Mouse (Mus musculus) CH12.LX (cell line): ENCODE data around the gene Mcl1. TPM values are rescaled to one million over a fixed set of nuclear protein-coding genes. Genes with fewer than 3 reads are reported as not detected.
"Not testable (repeated sequence)": the region's sequence is repeated elsewhere in the genome, so short reads cannot be mapped to it uniquely, and the experiment has no call there.

Experiments used
- DNase-seq: peaks from one replicate; pipeline ENCODE4 v3.0.0-alpha.2; 2013; ENCODE audit errors: extremely low read depth
- H3K27ac ChIP-seq: 2 replicates; pipeline ENCODE4 v1.5.1; 2012; ENCODE audit warnings: low read depth, mild to moderate bottlenecking, control low read depth, moderate library complexity; ENCODE audit not compliant: insufficient read depth
- H3K27me3 ChIP-seq: replicated peaks from 2 replicates; pipeline ENCODE3; 2012; ENCODE audit warnings: inconsistent platforms
- H3K36me3 ChIP-seq, 2 experiments: replicated peaks in 1 of 2; 2 replicates each; pipeline versions ENCODE3 to v1.6.1; 2012; ENCODE audit warnings: inconsistent platforms in 1 of 2, low read length in 1 of 2, mild to moderate bottlenecking in 1 of 2, mixed read lengths in 1 of 2, moderate library complexity in 1 of 2; ENCODE audit not compliant: control insufficient read depth in 1 of 2, insufficient read depth in 1 of 2
- H3K4me1 ChIP-seq, 2 experiments: 2 replicates each; pipeline ENCODE4 v1.6.1; 2012; ENCODE audit warnings: inconsistent platforms in 1 of 2, moderate library complexity in 1 of 2; ENCODE audit not compliant: insufficient read depth in 2 of 2, control insufficient read depth in 1 of 2
- H3K4me2 ChIP-seq: 2 replicates; pipeline ENCODE4 v1.6.1; 2012; ENCODE audit warnings: low read depth, mild to moderate bottlenecking, control low read depth; ENCODE audit not compliant: poor library complexity, insufficient read depth, severe bottlenecking
- H3K4me3 ChIP-seq, 3 experiments: fragments of 150-350 bp in 1 of 3; sonication (generic) in 1 of 3; replicated peaks in 1 of 3; 2 replicates each; pipeline versions ENCODE3 to v1.5.1; 2011 to 2012; ENCODE audit warnings: low read depth in 2 of 3, low read length in 2 of 3, mild to moderate bottlenecking in 2 of 3, moderate library complexity in 2 of 3, control low read depth in 1 of 3, improper control_type of control experiment in 1 of 3, inconsistent platforms in 1 of 3, mixed read lengths in 1 of 3; ENCODE audit not compliant: poor library complexity in 1 of 3
- H3K79me2 ChIP-seq: replicated peaks from 2 replicates; pipeline ENCODE4 v1.6.1; 2012; ENCODE audit warnings: mild to moderate bottlenecking, moderate library complexity; ENCODE audit not compliant: control insufficient read depth, poor library complexity, insufficient read depth, severe bottlenecking; ENCODE audit errors: extremely low read depth
- H3K9ac ChIP-seq: 2 replicates; pipeline ENCODE4 v1.6.1; 2012; ENCODE audit warnings: low read depth, mild to moderate bottlenecking, control low read depth, moderate library complexity; ENCODE audit not compliant: insufficient read depth
- H3K9me3 ChIP-seq: replicated peaks from 2 replicates; pipeline ENCODE3; 2012; ENCODE audit warnings: low read length, inconsistent platforms, mixed read lengths
- BHLHE40 ChIP-seq: IDR thresholded peaks from 2 replicates; pipeline ENCODE4 v1.6.1; 2011; ENCODE audit warnings: mild to moderate bottlenecking, low read depth, low read length, improper control_type of control experiment
- CHD2 ChIP-seq: IDR thresholded peaks from 2 replicates; pipeline ENCODE4 v1.6.1; 2011; ENCODE audit warnings: low read length, improper control_type of control experiment
- CTCF ChIP-seq, 2 experiments: IDR thresholded peaks in 1 of 2; conservative IDR thresholded peaks in 1 of 2; 2 replicates each; pipeline ENCODE4 v1.5.1; 2011 to 2012; ENCODE audit warnings: low read depth in 2 of 2, low read length in 2 of 2, improper control_type of control experiment in 1 of 2, inconsistent platforms in 1 of 2, mild to moderate bottlenecking in 1 of 2, moderate library complexity in 1 of 2
- EP300 ChIP-seq: IDR thresholded peaks from 2 replicates; pipeline ENCODE4 v1.6.1; 2011; ENCODE audit warnings: low read length, improper control_type of control experiment
- ETS1 ChIP-seq: conservative IDR thresholded peaks from 2 replicates; pipeline ENCODE4 v1.6.1; 2012; ENCODE audit warnings: low read depth, mild to moderate bottlenecking, inconsistent platforms, low read length, improper control_type of control experiment, moderate library complexity
- GABPA ChIP-seq: IDR thresholded peaks from 2 replicates; pipeline ENCODE4 v1.6.1; 2012; ENCODE audit warnings: low read depth, low read length, improper control_type of control experiment, inconsistent platforms; ENCODE audit not compliant: insufficient replicate concordance
- HCFC1 ChIP-seq: IDR thresholded peaks from 2 replicates; pipeline ENCODE4 v1.6.1; 2012; ENCODE audit warnings: low read depth, mild to moderate bottlenecking, inconsistent platforms, low read length, improper control_type of control experiment
- MAFK ChIP-seq: IDR thresholded peaks from 2 replicates; pipeline ENCODE4 v1.6.1; 2011; ENCODE audit warnings: low read length, improper control_type of control experiment; ENCODE audit not compliant: insufficient replicate concordance
- MAX ChIP-seq: IDR thresholded peaks from 2 replicates; pipeline ENCODE4 v1.6.1; 2011; ENCODE audit warnings: low read length, improper control_type of control experiment
- MAZ ChIP-seq: IDR thresholded peaks from 2 replicates; pipeline ENCODE4 v1.6.1; 2012; ENCODE audit warnings: low read depth, mild to moderate bottlenecking, inconsistent platforms, low read length, improper control_type of control experiment, moderate library complexity
- MYC ChIP-seq: IDR thresholded peaks from 2 replicates; pipeline ENCODE4 v1.6.1; 2011; ENCODE audit warnings: low read depth, mild to moderate bottlenecking, improper control_type of control experiment, low read length
- NRF1 ChIP-seq: IDR thresholded peaks from 2 replicates; pipeline ENCODE4 v1.6.1; 2014; ENCODE audit warnings: low read depth, mild to moderate bottlenecking, inconsistent platforms, low read length, improper control_type of control experiment, moderate library complexity
- POLR2AphosphoS2 ChIP-seq: IDR thresholded peaks from 2 replicates; pipeline ENCODE4 v1.6.1; 2011; ENCODE audit warnings: low read depth, low read length, improper control_type of control experiment
- RCOR1 ChIP-seq: conservative IDR thresholded peaks from 2 replicates; pipeline ENCODE4 v1.6.1; 2012; ENCODE audit warnings: low read depth, mild to moderate bottlenecking, inconsistent platforms, low read length, improper control_type of control experiment
- SMC3 ChIP-seq: IDR thresholded peaks from 2 replicates; pipeline ENCODE4 v1.6.1; 2011; ENCODE audit warnings: low read depth, low read length, improper control_type of control experiment
- USF2 ChIP-seq: conservative IDR thresholded peaks from 2 replicates; pipeline ENCODE4 v1.6.1; 2011; ENCODE audit warnings: low read depth, low read length, improper control_type of control experiment
- ZMIZ1 ChIP-seq: IDR thresholded peaks from 2 replicates; pipeline ENCODE4 v1.6.1; 2012; ENCODE audit warnings: low read depth, mild to moderate bottlenecking, inconsistent platforms, low read length, improper control_type of control experiment
- ZNF384 ChIP-seq: IDR thresholded peaks from 2 replicates; pipeline ENCODE4 v1.6.1; 2012; ENCODE audit warnings: low read depth, low read length, improper control_type of control experiment, inconsistent platforms
- dilution Hi-C: fragments of 300-500 bp; cut with MboI; formaldehyde crosslinking; loops from 2 replicates; pipeline ENCODE4 v1.14.3; 2020; ENCODE audit warnings: low sequenced_read_pairs; ENCODE audit not compliant: extremely low pct_unique_long_range_greater_than_20kb, extremely low pct_ligation_motif_present
- in situ Hi-C: fragments of 300-500 bp; cut with MboI; formaldehyde crosslinking; loops from 3 replicates; pipeline ENCODE4 v1.14.3; 2019; ENCODE audit warnings: low sequenced_read_pairs, low pct_ligation_motif_present, low pct_unique_long_range_greater_than_20kb, mixed read lengths
- polyA plus RNA-seq: library from polyadenylated mRNA; unstranded; fragments of >175 nt; gene quantifications from 2 replicates; pipeline ENCODE4 v1.2.1, GENCODE M21; 2012; ENCODE audit warnings: low read depth; ENCODE audit not compliant: insufficient read length
- total RNA-seq, 2 experiments: library from RNA; depleted of rRNA; stranded (reverse); fragments of 300-350 nt in 1 of 2; fragments of >200 nt in 1 of 2; gene quantifications; 2 replicates each; pipeline ENCODE4 v1.2.3; 2012 to 2014

The Mcl1 gene
- total and polyA plus RNA-seq, 3 experiments, result 95.9 to 225 (median 188) TPM

DNA sequence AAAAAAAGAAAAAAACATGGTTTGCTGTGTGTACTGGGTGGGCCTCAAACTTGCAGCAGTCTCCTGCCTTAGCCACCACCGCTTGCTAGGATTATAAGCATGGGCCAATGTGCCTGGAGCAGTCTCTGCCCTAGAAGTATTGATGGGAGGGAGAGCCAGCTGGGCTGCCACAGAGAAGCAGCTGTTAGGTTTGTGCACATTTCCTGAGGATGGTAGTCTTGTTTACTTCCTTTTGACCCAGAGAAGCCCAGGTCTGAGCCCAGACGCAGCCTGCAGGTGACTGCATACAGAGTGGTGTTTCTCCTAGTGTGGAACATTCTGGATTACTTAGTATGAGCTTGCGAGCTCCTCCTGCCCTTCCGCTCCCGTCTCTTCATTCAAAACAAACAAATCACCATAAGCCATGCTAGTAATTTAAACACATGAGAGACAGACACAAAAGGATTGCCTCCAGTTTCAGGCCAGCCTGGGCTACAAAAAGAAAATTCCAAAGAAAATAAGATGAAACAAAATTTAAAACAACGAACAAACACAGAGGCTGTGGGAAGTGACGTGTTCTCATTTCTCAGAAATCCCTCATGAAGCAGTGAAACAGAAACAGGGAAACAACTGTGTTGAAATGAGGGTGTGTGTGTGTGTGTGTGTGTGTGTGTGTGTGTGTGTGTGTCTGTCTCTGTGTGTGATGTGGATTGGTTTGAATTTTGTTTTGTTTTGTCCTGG lies 10.2 kb downstream of the Mcl1 start (continued):
- TF ChIP-seq NRF1, result no peak
- no peak for TF ChIP-seq ZMIZ1
- peak; percentile 21; the same call in 1 of the 2 replicates for TF ChIP-seq EP300
- no peak for TF ChIP-seq CTCF (conservative IDR thresholded peaks at IDR 0.05 in 1 of 2, IDR thresholded peaks at IDR 0.05 in 1 of 2; ENCODE audit: low read depth in 2 of 2, low read length in 2 of 2)
- no peak for TF ChIP-seq ZNF384
- no peak for TF ChIP-seq SMC3
- no peak for TF ChIP-seq USF2
- TF ChIP-seq BHLHE40, result peak; percentile 49

DNA sequence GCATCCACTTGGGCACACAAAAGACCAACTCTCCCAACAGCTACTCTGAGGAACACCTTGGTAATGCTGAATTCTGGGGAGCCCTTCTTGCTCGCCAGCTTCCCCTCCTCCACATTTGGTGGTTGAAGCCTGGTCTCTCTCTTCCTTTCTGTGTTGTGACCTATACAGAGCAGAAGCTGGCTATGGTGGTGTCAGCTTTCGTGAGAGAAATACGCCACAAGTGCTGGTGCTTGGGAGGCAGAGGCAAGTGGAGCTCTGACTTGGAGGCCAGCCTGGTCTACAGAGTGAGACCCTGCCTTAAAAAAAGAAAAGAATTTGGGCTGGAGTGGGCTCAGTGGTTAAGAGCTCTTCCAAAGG lies 10.7 kb downstream of the Mcl1 start:
- peak overlapping the region; percentile 47; the same call in 1 of the 2 replicates for H3K4me2 ChIP-seq
- no peaks in the 10 kb centered on the region for H3K9me3 ChIP-seq
- H3K27ac ChIP-seq, result peak overlapping the region; percentile 75
- no peak overlapping the region for H3K9ac ChIP-seq
- no peak for DNase-seq
- dilution Hi-C loops (no loop called here), in situ Hi-C loops (no loop called here)
- H3K79me2 ChIP-seq, result peaks cover 50% of the 10 kb centered on the region
- peaks cover 37 to 90% of the 10 kb centered on the region in 2 experiments for H3K4me1 ChIP-seq
- no peaks in the 10 kb centered on the region for H3K27me3 ChIP-seq
- H3K4me3 ChIP-seq, result no peak overlapping the region
- 0 out of 2 replicates have a peak, but pooled peaks have one; percentile 1 for TF ChIP-seq EP300
- TF ChIP-seq CHD2, result 0 out of 2 replicates have a peak, but pooled peaks have one; percentile 11
- no peak for TF ChIP-seq ZMIZ1
- peaks cover 3 to 29% of the 10 kb centered on the region in 2 experiments for H3K36me3 ChIP-seq

DNA sequence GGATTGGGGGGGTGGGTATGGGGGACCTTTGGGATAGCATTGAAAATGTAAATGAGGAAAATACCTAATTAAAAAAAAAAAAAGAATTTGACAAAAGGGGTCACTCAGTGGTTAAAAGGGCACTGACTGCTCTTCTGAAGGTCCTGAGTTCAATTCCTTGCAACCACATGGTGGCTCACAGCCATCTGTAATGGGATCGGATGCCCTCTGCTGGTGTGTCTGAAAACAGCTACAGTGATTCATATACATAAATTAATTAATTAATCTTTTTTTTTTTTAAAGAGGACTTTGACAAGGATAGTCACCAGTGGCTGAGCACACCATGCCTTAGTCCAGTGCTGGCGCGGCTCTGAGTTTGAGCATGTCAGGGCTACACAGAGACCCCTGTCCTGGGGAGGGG lies 11.8 kb downstream of the Mcl1 start:
- Histone ChIP-seq H3K36me3 (peaks cover 0 to 19% of the 10 kb centered on the region in 2 experiments), H3K79me2 (peaks cover 40% of the 10 kb centered on the region), H3K4me1 (peaks cover 42 to 90% of the 10 kb centered on the region in 2 experiments)
- H3K9me3 ChIP-seq, H3K27me3 ChIP-seq, dilution Hi-C loops, H3K9ac ChIP-seq, H3K27ac ChIP-seq, in situ Hi-C loops, DNase-seq, H3K4me3 ChIP-seq, H3K4me2 ChIP-seq: not testable (repeated sequence)
- TF ChIP-seq SMC3 (0 out of 2 replicates have a peak, but pooled peaks have one; percentile 6), CTCF (conservative IDR thresholded peaks at IDR 0.05 in 1 of 2, IDR thresholded peaks at IDR 0.05 in 1 of 2; ENCODE audit: low read depth in 2 of 2, low read length in 2 of 2) (peak in 1 of 2 experiments; percentile 45; a peak in 2 of 4 replicates)

DNA sequence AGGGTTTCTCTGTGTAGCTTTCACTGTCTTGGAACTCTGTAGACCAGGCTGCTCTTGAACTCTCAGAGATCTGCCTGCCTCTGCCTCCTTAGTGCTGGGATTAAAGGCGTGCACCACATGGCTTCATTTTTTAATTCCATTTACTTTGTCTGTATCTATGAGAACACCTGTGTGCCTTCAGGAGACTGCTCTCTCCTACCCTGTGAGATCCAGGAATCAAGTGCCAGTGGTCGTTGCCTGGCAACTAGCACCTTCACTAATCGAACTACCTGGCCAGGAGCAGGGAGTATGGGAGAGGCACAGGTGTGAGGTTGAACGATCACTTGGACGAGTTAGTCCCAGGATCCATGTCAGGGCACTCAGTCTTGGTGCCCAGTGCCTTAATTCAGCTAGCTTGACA lies 12.6 kb downstream of the Mcl1 start:
- no peak overlapping the region for H3K9ac ChIP-seq
- peak overlapping the region; percentile 22 for H3K27ac ChIP-seq
- no peak overlapping the region for H3K4me3 ChIP-seq
- H3K4me2 ChIP-seq, result no peak overlapping the region
- DNase-seq, result no peak
- peaks cover 45 to 92% of the 10 kb centered on the region in 2 experiments for H3K4me1 ChIP-seq
- H3K27me3 ChIP-seq, result no peaks in the 10 kb centered on the region
- dilution Hi-C loops (no loop called here), in situ Hi-C loops (no loop called here)
- peaks cover 0 to 18% of the 10 kb centered on the region in 2 experiments for H3K36me3 ChIP-seq
- no peaks in the 10 kb centered on the region for H3K9me3 ChIP-seq
- TF ChIP-seq MAZ, result no peak
- no peak for TF ChIP-seq GABPA
- TF ChIP-seq NRF1, result no peak
- no peak for TF ChIP-seq MAFK
- no peak for TF ChIP-seq HCFC1
- TF ChIP-seq ETS1, result no peak
- TF ChIP-seq SMC3, result no peak
- no peak for TF ChIP-seq MYC
- TF ChIP-seq ZMIZ1, result no peak
- no peak for TF ChIP-seq MAX
- TF ChIP-seq POLR2AphosphoS2, result no peak
- no peak for TF ChIP-seq RCOR1
- TF ChIP-seq EP300, result no peak
- H3K79me2 ChIP-seq, result peaks cover 35% of the 10 kb centered on the region
